ENCODE assay signal across 22 mouse cellular contexts in genomic region chr6:100985334-100985937, GRCm38 (mm10).
DNase-seq lines count a peak whose midpoint lies in the region; ATAC-seq and TF ChIP-seq lines count a peak whose summit lies in the region.
"Had no signal": no experiment of that assay in that cellular context is flagged by ENCODE, and none has a peak within 500 bp of the region (broad histone marks: within the 10 kb centered on the region; RNA-seq: fewer than 3 reads in every experiment).

No protein-coding gene starts in this region.

- DNase-seq in heart, adult 11 months: peak; percentile 75
- DNase-seq in heart, postnatal 4 days: no peak
- peak; percentile 24 for DNase-seq in lung, embryonic 14.5 days
- DNase-seq in lung, postnatal 10 days: no peak
- DNase-seq in limb, embryonic 11.5 days (ENCODE audit: low spot score): peak; percentile 41
- no peak for DNase-seq in right cerebral cortex, postnatal 25 days
- DNase-seq: adrenal gland, postnatal 25 days; cerebellum, adult 9-10 months; gastrocnemius, postnatal 36 days; kidney, adult 2 months; kidney, postnatal 14 days; layer of hippocampus, postnatal 36 days; liver, postnatal 0 days; lung, postnatal 14 days; spleen, adult 18-20 months had no signal

- WGBS in lung, embryonic 14.5 days: 37% methylated on average over 5 of the region's 5 CpGs
- 33% methylated on average over 5 of the region's 5 CpGs for WGBS in limb, embryonic 11.5 days
- WGBS in intestine, embryonic 15.5 days: 60% methylated on average over 5 of the region's 5 CpGs

- H3K4me1 ChIP-seq in lung, embryonic 14.5 days (ENCODE audit: insufficient read depth): 0 out of 2 replicates have a peak, but pooled peaks cover 7% of the 10 kb centered on the region
- peaks cover 27% of the 10 kb centered on the region for H3K4me1 ChIP-seq in limb, embryonic 11.5 days (ENCODE audit: control insufficient read depth, insufficient read depth, low read length)
- no peaks in the 10 kb centered on the region for H3K4me1 ChIP-seq in intestine, embryonic 15.5 days (replicated peaks)
- H3K4me1 ChIP-seq: embryonic facial prominence, embryonic 15.5 days; midbrain, embryonic 12.5 days had no signal

- no peaks in the 10 kb centered on the region for H3K27me3 ChIP-seq in lung, embryonic 14.5 days (ENCODE audit: insufficient read depth, low read length)
- no peaks in the 10 kb centered on the region for H3K27me3 ChIP-seq in limb, embryonic 11.5 days (ENCODE audit: control insufficient read depth, insufficient read depth, low read length)
- H3K27me3 ChIP-seq in intestine, embryonic 15.5 days (replicated peaks): no peaks in the 10 kb centered on the region
- H3K27me3 ChIP-seq: embryonic facial prominence, embryonic 15.5 days; hindbrain, embryonic 12.5 days; midbrain, embryonic 12.5 days had no signal

- no peaks in the 10 kb centered on the region for H3K36me3 ChIP-seq in lung, embryonic 14.5 days (ENCODE audit: insufficient read depth)
- H3K36me3 ChIP-seq in limb, embryonic 11.5 days (ENCODE audit: control insufficient read depth, insufficient read depth, low read length): no peaks in the 10 kb centered on the region
- no peaks in the 10 kb centered on the region for H3K36me3 ChIP-seq in intestine, embryonic 15.5 days
- H3K36me3 ChIP-seq: embryonic facial prominence, embryonic 15.5 days; hindbrain, embryonic 12.5 days; midbrain, embryonic 12.5 days had no signal

- H3K9ac ChIP-seq in lung, embryonic 14.5 days: no peak overlapping the region
- no peak overlapping the region for H3K9ac ChIP-seq in limb, embryonic 11.5 days (ENCODE audit: low read length)
- no peak overlapping the region for H3K9ac ChIP-seq in intestine, embryonic 15.5 days
- H3K9ac ChIP-seq: embryonic facial prominence, embryonic 15.5 days; hindbrain, embryonic 12.5 days; liver, postnatal 0 days; midbrain, embryonic 12.5 days had no signal

- H3K9me3 ChIP-seq in lung, embryonic 14.5 days (ENCODE audit: low read depth, low read length): no peaks in the 10 kb centered on the region
- H3K9me3 ChIP-seq in limb, embryonic 11.5 days (ENCODE audit: control insufficient read depth, low read length): no peaks in the 10 kb centered on the region
- H3K9me3 ChIP-seq in intestine, embryonic 15.5 days: no peaks in the 10 kb centered on the region
- H3K9me3 ChIP-seq: embryonic facial prominence, embryonic 15.5 days; hindbrain, embryonic 12.5 days; midbrain, embryonic 12.5 days had no signal

- no peak for TF ChIP-seq CTCF in lung, embryonic 14.5 days (IDR thresholded peaks at IDR 0.05; ENCODE audit: low read depth)

- no peak overlapping the region for H3K4me3 ChIP-seq in lung, embryonic 14.5 days (ENCODE audit: low read depth, low read length)
- no peak overlapping the region for H3K4me3 ChIP-seq in limb, embryonic 11.5 days (ENCODE audit: low read depth, low read length)
- H3K4me3 ChIP-seq in intestine, embryonic 15.5 days (replicated peaks): no peak overlapping the region
- H3K4me3 ChIP-seq: embryonic facial prominence, embryonic 15.5 days; hindbrain, embryonic 12.5 days; layer of hippocampus, adult 2 months; midbrain, embryonic 12.5 days had no signal

- peak; percentile 56; the same call in 1 of the 2 replicates for ATAC-seq in lung, embryonic 14.5 days (ENCODE audit: insufficient read depth)
- ATAC-seq in limb, embryonic 11.5 days (ENCODE audit: insufficient number of reproducible peaks, low FRiP score, low TSS enrichment, low read depth): peak; percentile 76
- ATAC-seq in intestine, embryonic 15.5 days: no peak
- ATAC-seq: CD4-positive, CD25-positive, alpha-beta regulatory T cell, adult 4 months; liver, postnatal 0 days had no signal

- no peak overlapping the region for H3K27ac ChIP-seq in lung, embryonic 14.5 days (ENCODE audit: low read depth)
- H3K27ac ChIP-seq in limb, embryonic 11.5 days (replicated peaks; ENCODE audit: low read depth, low read length): peak overlapping the region; percentile 67
- no peak overlapping the region for H3K27ac ChIP-seq in intestine, embryonic 15.5 days
- H3K27ac ChIP-seq: embryonic facial prominence, embryonic 15.5 days; hindbrain, embryonic 12.5 days; layer of hippocampus, adult 2 months; midbrain, embryonic 12.5 days had no signal

- H3K4me2 ChIP-seq in lung, embryonic 14.5 days: no peak overlapping the region
- no peak overlapping the region for H3K4me2 ChIP-seq in limb, embryonic 11.5 days (ENCODE audit: low read depth, severe bottlenecking)
- no peak overlapping the region for H3K4me2 ChIP-seq in intestine, embryonic 15.5 days (replicated peaks)
- H3K4me2 ChIP-seq: embryonic facial prominence, embryonic 15.5 days; hindbrain, embryonic 12.5 days; liver, embryonic 11.5 days; midbrain, embryonic 12.5 days had no signal

Comparison
In these comparisons a context has a peak if more than half of its experiments do, and no peak if none do; other contexts are left out.
1. DNase-seq: peak in heart, adult 11 months (single experiment), lung, embryonic 14.5 days (single experiment) and limb, embryonic 11.5 days (single experiment); none in heart, postnatal 4 days (single experiment), lung, postnatal 10 days (single experiment) and right cerebral cortex, postnatal 25 days (single experiment).